Mouse (Mus musculus): ENCODE results near the gene E2f4. TPM values are rescaled to one million over a fixed set of nuclear protein-coding genes. Genes with fewer than 3 reads are reported as not detected.

E2f4 gene
- 10 to 100 TPM; 25.6 to 29.0 TPM for total RNA-seq (2021)

- intact Hi-C loops (cut with DNase I), result loop anchor here (2.0 kb wide), 1 partner anchor 27 kb away; no protein-coding TSS in a partner anchor
- DNase-seq, result peak; percentile 95 to 96
These were observed at the start of gene E2f4 for GRCm38 (mm10) chr8:105297511-105298192. Gene E2f4 (plus strand): TSS chr8:105297663.

- no peak for DNase-seq
- intact Hi-C loops (cut with DNase I), result no loop called here
These were observed 45.5 kb upstream of the E2f4 start for GRCm38 (mm10) chr8:105251954-105252353.

- no peak for DNase-seq
- intact Hi-C loops (cut with DNase I), result no loop called here
These were observed 44.6 kb upstream of the E2f4 start for GRCm38 (mm10) chr8:105252680-105253537.

GRCm38 (mm10) chr8:105253766-105254151 lies 43.7 kb upstream of the E2f4 start:
- no peak for DNase-seq
- intact Hi-C loops (cut with DNase I), result loop anchor here (1.0 kb wide), 1 partner anchor 30 kb away; no protein-coding TSS in a partner anchor

- intact Hi-C loops (cut with DNase I), result loop anchor here (1.0 kb wide), 1 partner anchor 29 kb away; no protein-coding TSS in a partner anchor
- peak; percentile 92 to 95 for DNase-seq
These were observed 43.1 kb upstream of the E2f4 start for GRCm38 (mm10) chr8:105254152-105254965.

GRCm38 (mm10) chr8:105254966-105255350 lies 42.5 kb upstream of the E2f4 start, which contains the start of gene B3gnt9:
Gene B3gnt9 (minus strand): TSS chr8:105255153.
- DNase-seq, result peak; percentile 84 to 85
- intact Hi-C loops (cut with DNase I), result loop anchor here (1.0 kb wide), 1 partner anchor 28 kb away; no protein-coding TSS in a partner anchor

GRCm38 (mm10) chr8:105257318-105258114 lies 39.9 kb upstream of the E2f4 start:
- intact Hi-C loops (cut with DNase I), result no loop called here
- no peak for DNase-seq

GRCm38 (mm10) chr8:105258911-105259720 lies 38.3 kb upstream of the E2f4 start:
- DNase-seq, result peak in 1 of 2 experiments; percentile 33
- intact Hi-C loops (cut with DNase I), result no loop called here

GRCm38 (mm10) chr8:105259721-105260320 lies 37.6 kb upstream of the E2f4 start:
- peak; percentile 78 to 86 for DNase-seq
- intact Hi-C loops (cut with DNase I), result no loop called here

GRCm38 (mm10) chr8:105260371-105261099 lies 36.9 kb upstream of the E2f4 start:
- no peak for DNase-seq
- intact Hi-C loops (cut with DNase I), result no loop called here

- DNase-seq, result no peak
- intact Hi-C loops (cut with DNase I), result no loop called here
These were observed 36.0 kb upstream of the E2f4 start for GRCm38 (mm10) chr8:105261326-105261980.

- no peak for DNase-seq
- intact Hi-C loops (cut with DNase I), result no loop called here
These were observed 34.1 kb upstream of the E2f4 start for GRCm38 (mm10) chr8:105263244-105263912.

GRCm38 (mm10) chr8:105264024-105264982 lies 33.2 kb upstream of the E2f4 start, which contains the start of the genes Tradd and Fbxl8:
Gene Tradd (minus strand): TSS chr8:105264609.
Gene Fbxl8 (plus strand): TSS chr8:105264648.
- peak; percentile 81 for DNase-seq
- intact Hi-C loops (cut with DNase I), result no loop called here

- DNase-seq, result peak in 1 of 2 experiments; percentile 42
- intact Hi-C loops (cut with DNase I), result no loop called here
These were observed 32.3 kb upstream of the E2f4 start for GRCm38 (mm10) chr8:105265128-105265527.

- intact Hi-C loops (cut with DNase I), result no loop called here
- no peak for DNase-seq
These were observed 30.7 kb upstream of the E2f4 start for GRCm38 (mm10) chr8:105266775-105267174.

Data from heart, postnatal 10 days (tissue).